Mouse (Mus musculus) limb, embryonic 13.5 days (tissue): ENCODE measurements around the gene Bicd2. TPM values are rescaled to one million over a fixed set of nuclear protein-coding genes. Genes with fewer than 3 reads are reported as not detected.
A peak's percentile ranks its signal among the peaks of the same experiment; 100 is the strongest.

ENCODE experiments used
- ATAC-seq: fragments of 200-750 bp; cut with Nextera tagmentation; 2 replicates; pipeline ENCODE4 v1.8.0; 2017; ENCODE audit warnings: low read depth, moderate number of reproducible peaks, moderate TSS enrichment; ENCODE audit not compliant: low FRiP score
- H3K27ac ChIP-seq: fragments of 300-500 bp; sonication (generic); 2 replicates; pipeline ENCODE4 v1.5.1; 2015; ENCODE audit warnings: inconsistent platforms, mild to moderate bottlenecking, moderate library complexity
- H3K27me3 ChIP-seq: fragments of 300-500 bp; sonication (generic); 2 replicates; pipeline ENCODE4 v1.6.1; 2015; ENCODE audit warnings: mild to moderate bottlenecking, inconsistent platforms
- H3K36me3 ChIP-seq: fragments of 300-500 bp; sonication (generic); 2 replicates; pipeline ENCODE4 v1.6.1; 2015; ENCODE audit warnings: inconsistent platforms, mild to moderate bottlenecking, moderate library complexity
- H3K4me1 ChIP-seq: fragments of 300-500 bp; sonication (generic); 2 replicates; pipeline ENCODE4 v1.6.1; 2015; ENCODE audit warnings: inconsistent platforms
- H3K4me2 ChIP-seq: fragments of 300-500 bp; sonication (generic); replicated peaks from 2 replicates; pipeline ENCODE4 v1.6.1; 2015; ENCODE audit warnings: inconsistent platforms, mild to moderate bottlenecking, moderate library complexity
- H3K4me3 ChIP-seq: fragments of 300-500 bp; sonication (generic); 2 replicates; pipeline ENCODE4 v1.5.1; 2015; ENCODE audit warnings: moderate library complexity, mild to moderate bottlenecking, inconsistent platforms
- H3K9ac ChIP-seq: fragments of 300-500 bp; sonication (generic); 2 replicates; pipeline ENCODE4 v1.6.1; 2015; ENCODE audit warnings: mild to moderate bottlenecking, inconsistent platforms
- H3K9me3 ChIP-seq: fragments of 300-500 bp; sonication (generic); 2 replicates; pipeline ENCODE4 v1.6.1; 2016; ENCODE audit warnings: inconsistent platforms
- WGBS: fragments of 180-500 bp; shearing (Covaris S2); methylation state at CpG from one replicate; pipeline ENCODE4 v1.1.7; 2015; 5-methylcytosine and 5-hydroxymethylcytosine counted together
- polyA plus RNA-seq: library from polyadenylated mRNA; unstranded; fragments of >200 nt; fragmentation: Nextera tagmentation; extraction: Ambion mirVana; gene quantifications from 2 replicates; pipeline ENCODE4 v1.2.1, GENCODE M21; 2015

The Bicd2 gene
- polyA plus RNA-seq, 1 experiment from 2014 or later, result 36.6 TPM

GRCm38 (mm10) chr13:49311642-49312041 is 29.7 kb upstream of the Bicd2 start:
- no peak for ATAC-seq
- WGBS, result 82% methylated on average over 7 of the region's 7 CpGs
- H3K4me3 ChIP-seq, result no peak overlapping the region
- no peak overlapping the region for H3K4me2 ChIP-seq
- no peak overlapping the region for H3K27ac ChIP-seq
- H3K36me3 ChIP-seq, result no peaks in the 10 kb centered on the region
- peaks cover 12% of the 10 kb centered on the region for H3K4me1 ChIP-seq
- no peak overlapping the region for H3K9ac ChIP-seq
- no peaks in the 10 kb centered on the region for H3K9me3 ChIP-seq
- H3K27me3 ChIP-seq, result no peaks in the 10 kb centered on the region

- H3K4me2 ChIP-seq, result no peak overlapping the region
- no peak overlapping the region for H3K27ac ChIP-seq
- H3K9me3 ChIP-seq, result no peaks in the 10 kb centered on the region
- no peaks in the 10 kb centered on the region for H3K36me3 ChIP-seq
- H3K9ac ChIP-seq, result no peak overlapping the region
- ATAC-seq, result no peak
- no peak overlapping the region for H3K4me3 ChIP-seq
- H3K4me1 ChIP-seq, result peaks cover 23% of the 10 kb centered on the region
- WGBS, result 52% methylated on average over 9 of the region's 9 CpGs
- H3K27me3 ChIP-seq, result no peaks in the 10 kb centered on the region
Observed at GRCm38 (mm10) chr13:49316386-49317162, 24.8 kb upstream of the Bicd2 start.

- H3K9ac ChIP-seq, result no peak overlapping the region
- H3K4me1 ChIP-seq, result peaks cover 27% of the 10 kb centered on the region
- H3K27me3 ChIP-seq, result no peaks in the 10 kb centered on the region
- no peaks in the 10 kb centered on the region for H3K36me3 ChIP-seq
- H3K27ac ChIP-seq, result no peak overlapping the region
- no peaks in the 10 kb centered on the region for H3K9me3 ChIP-seq
- H3K4me3 ChIP-seq, result no peak overlapping the region
- no peak overlapping the region for H3K4me2 ChIP-seq
- WGBS, result 77% methylated on average over 6 of the region's 6 CpGs
- ATAC-seq, result no peak
Observed at GRCm38 (mm10) chr13:49317508-49317907, 23.9 kb upstream of the Bicd2 start.

GRCm38 (mm10) chr13:49317914-49318313 is 23.5 kb upstream of the Bicd2 start:
- H3K4me3 ChIP-seq, result no peak overlapping the region
- H3K27ac ChIP-seq, result no peak overlapping the region
- no peak for ATAC-seq
- WGBS, result 86% methylated on average over 7 of the region's 7 CpGs
- H3K9ac ChIP-seq, result no peak overlapping the region
- no peaks in the 10 kb centered on the region for H3K27me3 ChIP-seq
- H3K4me2 ChIP-seq, result no peak overlapping the region
- H3K9me3 ChIP-seq, result no peaks in the 10 kb centered on the region
- no peaks in the 10 kb centered on the region for H3K36me3 ChIP-seq
- peaks cover 27% of the 10 kb centered on the region for H3K4me1 ChIP-seq

DNA sequence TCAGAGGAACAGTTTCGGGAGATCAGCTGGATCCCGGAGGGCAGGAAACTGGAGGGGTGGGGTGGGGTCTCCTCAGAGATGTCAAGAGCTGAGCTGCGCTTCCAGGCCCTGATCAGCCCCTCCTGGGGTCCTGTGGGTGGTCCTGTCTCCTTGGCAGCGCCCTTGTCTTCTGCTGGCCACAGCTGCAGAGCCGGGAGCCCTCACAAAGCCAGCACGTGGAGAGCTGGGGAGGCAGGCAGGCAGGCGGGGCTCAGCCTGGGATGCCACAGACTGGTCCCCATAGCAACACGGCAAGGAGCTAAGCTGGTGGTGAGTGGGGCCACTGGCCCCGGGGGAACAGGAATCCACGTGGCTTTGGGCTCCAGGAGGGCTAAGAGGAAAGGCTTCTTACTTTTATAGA is 21.3 kb upstream of the Bicd2 start, which contains the start of gene Fgd3:
TSS of gene Fgd3 (minus strand) at position 272 of the 400 bp plus-strand sequence.
- WGBS, result 5% methylated on average over 10 of the region's 10 CpGs
- H3K27ac ChIP-seq, result no peak within 1 kb of the TSS; the same call in 1 of the 2 replicates
- H3K4me3 ChIP-seq, result peak within 1 kb of the TSS; percentile 35
- peak within 1 kb of the TSS; percentile 66 for H3K4me2 ChIP-seq
- peak; percentile 90 for ATAC-seq
- no peaks in the 10 kb centered on the region for H3K27me3 ChIP-seq
- H3K4me1 ChIP-seq, result peaks cover 27% of the 10 kb centered on the region
- H3K36me3 ChIP-seq, result no peaks in the 10 kb centered on the region
- peak within 1 kb of the TSS; percentile 59 for H3K9ac ChIP-seq
- H3K9me3 ChIP-seq, result no peaks in the 10 kb centered on the region

DNA sequence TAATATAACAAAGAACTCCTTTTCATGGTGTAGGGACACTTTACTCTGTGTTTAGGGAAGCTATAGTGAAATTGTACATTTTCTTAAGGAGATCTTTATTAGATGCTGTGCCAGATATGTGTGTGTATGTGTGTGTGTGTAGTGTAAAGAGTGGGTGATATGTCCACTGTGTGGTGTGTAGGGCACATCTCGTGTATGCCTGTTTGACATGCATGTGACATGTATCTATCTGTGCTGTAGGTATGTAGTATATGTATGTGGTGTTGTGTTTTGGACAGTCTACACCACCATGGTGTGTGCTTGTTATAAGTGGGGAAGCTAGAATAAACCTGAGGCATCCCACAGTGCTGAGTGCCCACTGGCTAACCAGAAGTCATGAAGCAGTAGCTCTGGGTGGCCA is 20.9 kb upstream of the Bicd2 start:
- WGBS, result 73% methylated on average over 1 of the region's 1 CpGs
- Histone ChIP-seq H3K4me3 (peak overlapping the region; percentile 35), H3K9me3 (no peaks in the 10 kb centered on the region), H3K4me2 (peak overlapping the region; percentile 66), H3K36me3 (no peaks in the 10 kb centered on the region), H3K27ac (no peak overlapping the region), H3K9ac (peak overlapping the region; percentile 59; the same call in 1 of the 2 replicates), H3K27me3 (no peaks in the 10 kb centered on the region), H3K4me1 (peaks cover 27% of the 10 kb centered on the region)
- peak; percentile 42; the same call in 1 of the 2 replicates for ATAC-seq

DNA sequence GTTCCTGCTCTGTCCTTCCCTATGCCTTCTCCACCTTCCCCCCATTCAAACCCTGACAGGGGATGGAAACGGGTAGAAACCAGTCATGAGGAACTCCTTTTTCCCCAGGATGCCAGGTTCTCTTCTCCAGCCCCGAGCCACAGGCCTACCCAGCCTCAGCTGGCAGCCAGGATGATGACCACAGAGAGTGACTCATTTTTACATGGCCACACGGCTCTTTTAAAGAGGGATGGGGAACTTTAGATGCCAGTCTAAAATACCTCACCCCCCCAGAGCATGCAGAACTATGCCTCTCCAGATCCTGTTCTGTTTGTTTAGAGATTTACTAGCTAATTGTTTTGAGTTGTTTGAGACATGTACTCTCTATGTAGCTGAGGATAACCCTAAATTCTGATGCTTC is 19.9 kb upstream of the Bicd2 start:
- no peak for ATAC-seq
- H3K27ac ChIP-seq, result no peak overlapping the region
- 78% methylated on average over 3 of the region's 3 CpGs for WGBS

DNA sequence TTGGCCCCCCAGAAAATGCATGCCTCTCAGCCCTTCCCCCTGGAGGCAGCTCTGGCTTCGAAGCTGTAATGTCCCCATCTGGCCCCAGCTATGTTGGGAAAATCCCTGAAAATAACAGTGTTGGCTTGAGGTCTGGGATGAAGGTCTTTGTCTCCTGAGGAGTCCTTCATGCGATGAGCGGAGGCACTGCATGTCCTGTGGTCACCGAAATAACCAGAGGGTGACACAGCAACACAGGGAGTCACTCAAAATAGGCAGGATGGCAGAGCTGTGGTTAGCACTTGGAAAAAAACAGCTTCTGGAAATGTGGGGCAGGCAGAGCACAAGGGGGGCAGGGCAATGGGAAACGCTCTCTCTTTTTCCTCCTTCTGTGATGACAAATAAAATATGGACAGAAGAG is 19.2 kb upstream of the Bicd2 start:
- Histone ChIP-seq H3K9me3 (no peaks in the 10 kb centered on the region), H3K4me1 (peaks cover 21% of the 10 kb centered on the region), H3K9ac (no peak overlapping the region), H3K27ac (no peak overlapping the region), H3K4me2 (no peak overlapping the region), H3K27me3 (no peaks in the 10 kb centered on the region), H3K36me3 (no peaks in the 10 kb centered on the region), H3K4me3 (no peak overlapping the region)
- ATAC-seq, result no peak
- WGBS, result 82% methylated on average over 5 of the region's 5 CpGs

More for the DNA sequence above, 19.9 kb upstream of the Bicd2 start:
- Histone ChIP-seq H3K9me3 (no peaks in the 10 kb centered on the region), H3K4me2 (no peak overlapping the region), H3K36me3 (no peaks in the 10 kb centered on the region), H3K9ac (no peak overlapping the region), H3K4me3 (no peak overlapping the region), H3K27me3 (no peaks in the 10 kb centered on the region), H3K4me1 (peaks cover 25% of the 10 kb centered on the region)

DNA sequence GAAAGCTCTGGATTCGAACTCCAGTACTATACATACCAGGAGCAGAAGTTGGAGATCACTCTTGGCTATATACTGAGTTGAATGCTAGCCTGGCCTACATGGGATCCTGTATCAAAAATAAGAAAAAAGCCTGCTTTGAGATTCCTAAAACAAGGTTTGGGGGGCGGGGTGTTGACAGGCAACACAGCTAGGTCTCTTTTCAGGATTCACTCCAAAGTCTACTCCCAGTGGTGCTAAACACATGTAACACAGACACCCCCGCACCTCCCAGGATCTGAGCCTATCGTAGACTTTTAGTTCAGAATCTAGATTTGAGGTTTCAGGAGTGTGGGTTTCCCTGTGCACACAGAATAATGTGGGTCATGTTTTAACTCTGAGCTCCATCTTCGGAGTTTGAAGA is 18.6 kb upstream of the Bicd2 start:
- Histone ChIP-seq H3K4me2 (no peak overlapping the region), H3K27ac (no peak overlapping the region), H3K4me1 (peaks cover 21% of the 10 kb centered on the region), H3K9ac (no peak overlapping the region), H3K4me3 (no peak overlapping the region), H3K27me3 (no peaks in the 10 kb centered on the region), H3K36me3 (no peaks in the 10 kb centered on the region), H3K9me3 (no peaks in the 10 kb centered on the region)
- WGBS, result 87% methylated on average over 5 of the region's 5 CpGs
- no peak for ATAC-seq

DNA sequence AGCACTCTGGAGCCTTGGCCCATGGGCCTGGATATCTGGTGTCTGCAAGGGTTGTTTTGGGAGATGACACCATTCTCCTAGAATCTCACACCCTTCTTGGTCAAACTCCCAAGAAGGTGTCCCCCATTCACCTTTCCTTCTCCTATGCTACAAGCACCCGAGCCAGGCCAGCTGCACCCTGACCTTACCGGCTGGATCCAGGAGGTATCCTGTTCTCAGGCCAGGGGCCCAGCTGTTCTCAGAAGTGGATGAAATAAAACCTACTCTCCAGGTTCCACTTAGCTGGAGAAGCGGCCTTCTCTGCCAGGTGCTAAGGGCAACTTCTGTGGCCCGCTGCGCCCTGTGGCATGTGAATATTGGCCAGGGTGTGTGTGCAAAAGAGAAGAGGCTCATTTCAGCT is 16.5 kb upstream of the Bicd2 start:
- Histone ChIP-seq H3K36me3 (no peaks in the 10 kb centered on the region), H3K4me2 (no peak overlapping the region), H3K4me3 (no peak overlapping the region), H3K4me1 (peaks cover 13% of the 10 kb centered on the region), H3K9ac (no peak overlapping the region), H3K9me3 (no peaks in the 10 kb centered on the region), H3K27ac (no peak overlapping the region), H3K27me3 (no peaks in the 10 kb centered on the region)
- ATAC-seq, result no peak
- WGBS, result 82% methylated on average over 5 of the region's 5 CpGs

- Histone ChIP-seq H3K27ac (no peak overlapping the region), H3K9ac (no peak overlapping the region), H3K4me2 (no peak overlapping the region), H3K9me3 (no peaks in the 10 kb centered on the region), H3K27me3 (no peaks in the 10 kb centered on the region), H3K36me3 (no peaks in the 10 kb centered on the region), H3K4me1 (peaks cover 4% of the 10 kb centered on the region; the same call in 1 of the 2 replicates), H3K4me3 (no peak overlapping the region)
- WGBS, result 54% methylated on average over 6 of the region's 6 CpGs
- no peak; the same call in 1 of the 2 replicates for ATAC-seq
Observed at GRCm38 (mm10) chr13:49326246-49327206, 14.9 kb upstream of the Bicd2 start.

DNA sequence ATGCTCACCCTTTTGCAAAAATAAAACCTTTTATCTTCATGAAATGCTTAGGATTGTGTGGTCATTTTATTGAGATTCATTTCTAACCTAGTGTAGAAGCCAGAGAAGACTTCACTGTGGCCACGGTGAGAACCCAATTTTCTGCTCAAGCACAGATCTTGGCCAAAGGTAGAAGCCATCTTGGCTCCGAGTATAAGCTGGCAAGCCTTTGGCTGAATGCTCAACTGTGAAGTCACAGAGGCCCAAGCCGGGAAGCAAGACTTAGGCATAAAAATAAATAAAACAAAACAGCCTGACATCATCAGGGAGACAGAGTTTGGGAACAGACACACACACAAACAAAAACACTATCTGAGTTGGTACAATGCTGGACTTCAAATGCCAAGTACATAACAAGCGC is 13.3 kb upstream of the Bicd2 start:
- no peak overlapping the region for H3K4me3 ChIP-seq
- H3K4me2 ChIP-seq, result no peak overlapping the region
- no peak for ATAC-seq
- no peak overlapping the region for H3K27ac ChIP-seq
- no peaks in the 10 kb centered on the region for H3K27me3 ChIP-seq
- no peak overlapping the region for H3K9ac ChIP-seq
- H3K4me1 ChIP-seq, result no peaks in the 10 kb centered on the region
- 85% methylated on average over 4 of the region's 4 CpGs for WGBS
- H3K36me3 ChIP-seq, result no peaks in the 10 kb centered on the region
- no peaks in the 10 kb centered on the region for H3K9me3 ChIP-seq
